In genomic region chr9:61289713-61290112, GRCm38 (mm10) we compare ENCODE assay signal across 13 mouse cellular contexts.
DNase-seq lines count a peak whose midpoint lies in the region; ATAC-seq and TF ChIP-seq lines count a peak whose summit lies in the region.
"Had no signal": no experiment of that assay in that cellular context is flagged by ENCODE, and none has a peak within 500 bp of the region (broad histone marks: within the 10 kb centered on the region; RNA-seq: fewer than 3 reads in every experiment).

No protein-coding gene starts in this region.

- H3K9ac ChIP-seq in heart, embryonic 11.5 days (ENCODE audit: low read depth, low read length) = no peak overlapping the region
- H3K9ac ChIP-seq: forebrain, embryonic 15.5 days; liver, embryonic 14.5 days had no signal

- no peaks in the 10 kb centered on the region for H3K9me3 ChIP-seq in heart, embryonic 11.5 days (replicated peaks; ENCODE audit: control insufficient read depth, low read length)
- H3K9me3 ChIP-seq in E14TG2a.4 (ENCODE audit: low read length) = 0 out of 2 replicates have a peak, but pooled peaks cover 5% of the 10 kb centered on the region

- DNase-seq in heart, adult 9 months (ENCODE audit: low spot score in 2 of 2) = peak; percentile 12 to 25
- DNase-seq in kidney, adult 2 months = peak; percentile 94
- DNase-seq in lung, postnatal 10 days = peak; percentile 48
- no peak for DNase-seq in frontal cortex, postnatal 25 days (ENCODE audit: low spot score in 2 of 2)
- DNase-seq in thymus, postnatal 0 days (ENCODE audit: low spot score) = no peak
- no peak for DNase-seq in neural tube, embryonic 10.5 days (ENCODE audit: extremely low spot score, low spot score)
- DNase-seq: midbrain, embryonic 14.5 days; thymus, postnatal 14 days had no signal

- no peak overlapping the region for H3K27ac ChIP-seq in heart, embryonic 11.5 days (ENCODE audit: low read depth, low read length)
- H3K27ac ChIP-seq in kidney, adult 2 months (ENCODE audit: insufficient read depth, low read depth, low read length) = peak overlapping the region; percentile 78
- H3K27ac ChIP-seq: forebrain, embryonic 15.5 days; heart, adult 2 months; liver, embryonic 14.5 days had no signal

- 53% methylated on average over 6 of the region's 6 CpGs for WGBS in heart, embryonic 11.5 days (ENCODE audit: insufficient replicate concordance)
- WGBS in kidney, adult 2 months = 38% methylated on average over 6 of the region's 6 CpGs

- H3K4me3 ChIP-seq in heart, embryonic 11.5 days (ENCODE audit: low read depth, low read length) = no peak overlapping the region
- 0 out of 2 replicates have a peak overlapping the region, but pooled peaks have one; percentile 13 for H3K4me3 ChIP-seq in E14TG2a.4 (replicated peaks; ENCODE audit: low read length)
- H3K4me3 ChIP-seq in kidney, adult 2 months (ENCODE audit: insufficient read depth, low read depth, low read length) = no peak overlapping the region
- H3K4me3 ChIP-seq: forebrain, embryonic 15.5 days; heart, adult 2 months had no signal

- H3K27me3 ChIP-seq in heart, embryonic 11.5 days (ENCODE audit: control insufficient read depth, insufficient read depth, low read length) = peaks cover 58% of the 10 kb centered on the region
- 0 out of 2 replicates have a peak, but pooled peaks cover 8% of the 10 kb centered on the region for H3K27me3 ChIP-seq in E14TG2a.4 (ENCODE audit: insufficient read depth, low read length)
- H3K27me3 ChIP-seq in kidney, adult 2 months (replicated peaks; ENCODE audit: control insufficient read depth, insufficient read depth, low read length) = no peaks in the 10 kb centered on the region
- H3K27me3 ChIP-seq: forebrain, embryonic 15.5 days had no signal

- TF ChIP-seq POLR2A in kidney, adult 2 months (IDR thresholded peaks at IDR 0.05; ENCODE audit: low read depth, low read length) = no peak

- TF ChIP-seq CTCF in E14TG2a.4 (conservative IDR thresholded peaks at IDR 0.05; ENCODE audit: low read length) = no peak
- TF ChIP-seq CTCF in kidney, adult 2 months (conservative IDR thresholded peaks at IDR 0.05; ENCODE audit: insufficient read depth, insufficient read length, low read depth, low read length) = no peak

- ATAC-seq in heart, embryonic 11.5 days (replicated peaks; ENCODE audit: insufficient number of reproducible peaks, low FRiP score, low TSS enrichment) = no peak
- ATAC-seq: forebrain, embryonic 15.5 days had no signal

- H3K4me1 ChIP-seq in heart, embryonic 11.5 days (ENCODE audit: control insufficient read depth, insufficient read depth, low read length) = no peaks in the 10 kb centered on the region
- peaks cover 84% of the 10 kb centered on the region for H3K4me1 ChIP-seq in E14TG2a.4 (replicated peaks; ENCODE audit: low read depth, low read length)
- peaks cover 12% of the 10 kb centered on the region; the same call in 1 of the 2 replicates for H3K4me1 ChIP-seq in kidney, adult 2 months (ENCODE audit: control insufficient read depth, insufficient read depth, low read length)

- no peak overlapping the region for H3K4me2 ChIP-seq in heart, embryonic 11.5 days
- H3K4me2 ChIP-seq: forebrain, embryonic 15.5 days had no signal

- no peaks in the 10 kb centered on the region for H3K36me3 ChIP-seq in heart, embryonic 11.5 days (ENCODE audit: control insufficient read depth, insufficient read depth, low read length)
- no peaks in the 10 kb centered on the region for H3K36me3 ChIP-seq in E14TG2a.4 (ENCODE audit: insufficient read depth, low read length)
- H3K36me3 ChIP-seq in kidney, adult 2 months (ENCODE audit: control insufficient read depth, insufficient read depth, low read length) = no peaks in the 10 kb centered on the region
- H3K36me3 ChIP-seq: forebrain, embryonic 15.5 days had no signal

Comparison
In these comparisons a context has a peak if more than half of its experiments do, and no peak if none do; other contexts are left out.
1. DNase-seq: peak in heart, adult 9 months (2 of 2), kidney, adult 2 months (single experiment) and lung, postnatal 10 days (single experiment); none in frontal cortex, postnatal 25 days (0 of 2), thymus, postnatal 0 days (single experiment) and neural tube, embryonic 10.5 days (single experiment).